Mouse (Mus musculus): ENCODE data around the gene Cnot1. TPM values are rescaled to one million over a fixed set of nuclear protein-coding genes. Genes with fewer than 3 reads are reported as not detected.

The Cnot1 gene
- 44.4 and 46.7 TPM in 2 replicates for polyA plus RNA-seq (2015; fragmentation: Nextera tagmentation; extraction: Ambion mirVana)

- Histone ChIP-seq H3K4me1 (ENCODE audit: control insufficient read depth, insufficient read depth, low read length) (peaks cover 17% of the 10 kb centered on the region), H3K27me3 (replicated peaks; ENCODE audit: control insufficient read depth, insufficient read depth, low read length) (no peaks in the 10 kb centered on the region), H3K4me2 (ENCODE audit: low read depth, low read length) (peak within 1 kb of the TSS; percentile 92), H3K4me3 (ENCODE audit: low read length) (peak within 1 kb of the TSS; percentile 96), H3K9ac (ENCODE audit: low read depth, low read length) (peak within 1 kb of the TSS; percentile 99), H3K36me3 (ENCODE audit: control insufficient read depth, insufficient read depth, low read length) (no peaks in the 10 kb centered on the region), H3K27ac (ENCODE audit: low read length) (peak within 1 kb of the TSS; percentile 95), H3K9me3 (ENCODE audit: control insufficient read depth, low read length) (no peaks in the 10 kb centered on the region)
- peak; percentile 97 for ATAC-seq
- WGBS: under 1% methylated on average over 44 of the region's 44 CpGs
These were observed at the start of gene Cnot1 for GRCm38 (mm10) chr8:95807331-95807843. Gene Cnot1 (minus strand): TSS chr8:95807464.

GRCm38 (mm10) chr8:95854174-95854573 lies 46.9 kb upstream of the Cnot1 start:
- ATAC-seq: no peak
- WGBS: 83% methylated on average over 6 of the region's 6 CpGs
- Histone ChIP-seq H3K4me3 (ENCODE audit: low read length) (no peak overlapping the region), H3K4me1 (ENCODE audit: control insufficient read depth, insufficient read depth, low read length) (peaks cover 5% of the 10 kb centered on the region), H3K36me3 (ENCODE audit: control insufficient read depth, insufficient read depth, low read length) (no peaks in the 10 kb centered on the region), H3K27me3 (replicated peaks; ENCODE audit: control insufficient read depth, insufficient read depth, low read length) (no peaks in the 10 kb centered on the region), H3K27ac (ENCODE audit: low read length) (no peak overlapping the region), H3K4me2 (ENCODE audit: low read depth, low read length) (no peak overlapping the region), H3K9me3 (ENCODE audit: control insufficient read depth, low read length) (no peaks in the 10 kb centered on the region), H3K9ac (ENCODE audit: low read depth, low read length) (no peak overlapping the region)

- H3K9ac ChIP-seq (ENCODE audit: low read depth, low read length): peak within 1 kb of the TSS; percentile 73
- no peaks in the 10 kb centered on the region; the same call in 1 of the 2 replicates for H3K36me3 ChIP-seq (ENCODE audit: control insufficient read depth, insufficient read depth, low read length)
- 13% methylated on average over 22 of the region's 22 CpGs for WGBS
- H3K4me2 ChIP-seq (ENCODE audit: low read depth, low read length): peak within 1 kb of the TSS; percentile 53
- H3K4me3 ChIP-seq (ENCODE audit: low read length): peak within 1 kb of the TSS; percentile 64
- no peaks in the 10 kb centered on the region for H3K9me3 ChIP-seq (ENCODE audit: control insufficient read depth, low read length)
- H3K27me3 ChIP-seq (replicated peaks; ENCODE audit: control insufficient read depth, insufficient read depth, low read length): no peaks in the 10 kb centered on the region
- peak; percentile 93 for ATAC-seq
- H3K4me1 ChIP-seq (ENCODE audit: control insufficient read depth, insufficient read depth, low read length): peaks cover 5% of the 10 kb centered on the region
- H3K27ac ChIP-seq (ENCODE audit: low read length): peak within 1 kb of the TSS; percentile 58
These were observed 46.0 kb upstream of the Cnot1 start, which contains the start of gene Slc38a7 for GRCm38 (mm10) chr8:95853102-95853843. Gene Slc38a7 (minus strand): TSS chr8:95853539.

- no peaks in the 10 kb centered on the region for H3K9me3 ChIP-seq (ENCODE audit: control insufficient read depth, low read length)
- no peaks in the 10 kb centered on the region; the same call in 1 of the 2 replicates for H3K36me3 ChIP-seq (ENCODE audit: control insufficient read depth, insufficient read depth, low read length)
- peak overlapping the region; percentile 64 for H3K4me3 ChIP-seq (ENCODE audit: low read length)
- H3K27ac ChIP-seq (ENCODE audit: low read length): peak overlapping the region; percentile 58
- peak; percentile 86 for ATAC-seq
- 46% methylated on average over 4 of the region's 4 CpGs for WGBS
- no peaks in the 10 kb centered on the region for H3K27me3 ChIP-seq (replicated peaks; ENCODE audit: control insufficient read depth, insufficient read depth, low read length)
- peak overlapping the region; percentile 53 for H3K4me2 ChIP-seq (ENCODE audit: low read depth, low read length)
- H3K4me1 ChIP-seq (ENCODE audit: control insufficient read depth, insufficient read depth, low read length): peaks cover 5% of the 10 kb centered on the region
- peak overlapping the region; percentile 73; the same call in 1 of the 2 replicates for H3K9ac ChIP-seq (ENCODE audit: low read depth, low read length)
These were observed 45.0 kb upstream of the Cnot1 start for GRCm38 (mm10) chr8:95852290-95852689.

- ATAC-seq: no peak
- Histone ChIP-seq H3K27ac (ENCODE audit: low read length) (no peak overlapping the region), H3K4me3 (ENCODE audit: low read length) (no peak overlapping the region), H3K4me1 (ENCODE audit: control insufficient read depth, insufficient read depth, low read length) (peaks cover 5% of the 10 kb centered on the region), H3K27me3 (replicated peaks; ENCODE audit: control insufficient read depth, insufficient read depth, low read length) (no peaks in the 10 kb centered on the region), H3K36me3 (ENCODE audit: control insufficient read depth, insufficient read depth, low read length) (peaks cover 2% of the 10 kb centered on the region), H3K9ac (ENCODE audit: low read depth, low read length) (no peak overlapping the region), H3K4me2 (ENCODE audit: low read depth, low read length) (no peak overlapping the region), H3K9me3 (ENCODE audit: control insufficient read depth, low read length) (no peaks in the 10 kb centered on the region)
- WGBS: 91% methylated on average over 2 of the region's 2 CpGs
These were observed 43.1 kb upstream of the Cnot1 start for GRCm38 (mm10) chr8:95850326-95850725.

- Histone ChIP-seq H3K4me1 (ENCODE audit: control insufficient read depth, insufficient read depth, low read length) (peaks cover 5% of the 10 kb centered on the region), H3K4me2 (ENCODE audit: low read depth, low read length) (no peak overlapping the region), H3K4me3 (ENCODE audit: low read length) (no peak overlapping the region), H3K9me3 (ENCODE audit: control insufficient read depth, low read length) (no peaks in the 10 kb centered on the region), H3K36me3 (ENCODE audit: control insufficient read depth, insufficient read depth, low read length) (peaks cover 2% of the 10 kb centered on the region), H3K27me3 (replicated peaks; ENCODE audit: control insufficient read depth, insufficient read depth, low read length) (no peaks in the 10 kb centered on the region), H3K9ac (ENCODE audit: low read depth, low read length) (no peak overlapping the region), H3K27ac (ENCODE audit: low read length) (no peak overlapping the region)
- 90% methylated on average over 19 of the region's 19 CpGs for WGBS
- ATAC-seq: no peak
These were observed 41.6 kb upstream of the Cnot1 start for GRCm38 (mm10) chr8:95848734-95849464.

- Histone ChIP-seq H3K4me2 (ENCODE audit: low read depth, low read length) (no peak overlapping the region), H3K9me3 (ENCODE audit: control insufficient read depth, low read length) (no peaks in the 10 kb centered on the region), H3K27me3 (replicated peaks; ENCODE audit: control insufficient read depth, insufficient read depth, low read length) (no peaks in the 10 kb centered on the region), H3K36me3 (ENCODE audit: control insufficient read depth, insufficient read depth, low read length) (peaks cover 2% of the 10 kb centered on the region), H3K9ac (ENCODE audit: low read depth, low read length) (no peak overlapping the region), H3K4me1 (ENCODE audit: control insufficient read depth, insufficient read depth, low read length) (peaks cover 5% of the 10 kb centered on the region), H3K4me3 (ENCODE audit: low read length) (no peak overlapping the region), H3K27ac (ENCODE audit: low read length) (no peak overlapping the region)
- 83% methylated on average over 24 of the region's 24 CpGs for WGBS
- ATAC-seq: no peak
These were observed 40.8 kb upstream of the Cnot1 start for GRCm38 (mm10) chr8:95848061-95848551.

- Histone ChIP-seq H3K4me3 (ENCODE audit: low read length) (no peak overlapping the region), H3K27ac (ENCODE audit: low read length) (no peak overlapping the region), H3K4me1 (ENCODE audit: control insufficient read depth, insufficient read depth, low read length) (no peaks in the 10 kb centered on the region), H3K9me3 (ENCODE audit: control insufficient read depth, low read length) (no peaks in the 10 kb centered on the region), H3K36me3 (ENCODE audit: control insufficient read depth, insufficient read depth, low read length) (peaks cover 7% of the 10 kb centered on the region), H3K4me2 (ENCODE audit: low read depth, low read length) (no peak overlapping the region), H3K9ac (ENCODE audit: low read depth, low read length) (no peak overlapping the region), H3K27me3 (replicated peaks; ENCODE audit: control insufficient read depth, insufficient read depth, low read length) (no peaks in the 10 kb centered on the region)
- no peak for ATAC-seq
- 88% methylated on average over 7 of the region's 7 CpGs for WGBS
These were observed 37.8 kb upstream of the Cnot1 start for GRCm38 (mm10) chr8:95845026-95845425.

- 96% methylated on average over 6 of the region's 6 CpGs for WGBS
- peaks cover 7% of the 10 kb centered on the region for H3K36me3 ChIP-seq (ENCODE audit: control insufficient read depth, insufficient read depth, low read length)
- H3K4me2 ChIP-seq (ENCODE audit: low read depth, low read length): no peak overlapping the region
- H3K4me1 ChIP-seq (ENCODE audit: control insufficient read depth, insufficient read depth, low read length): no peaks in the 10 kb centered on the region
- H3K4me3 ChIP-seq (ENCODE audit: low read length): no peak overlapping the region
- no peaks in the 10 kb centered on the region for H3K9me3 ChIP-seq (ENCODE audit: control insufficient read depth, low read length)
- H3K9ac ChIP-seq (ENCODE audit: low read depth, low read length): no peak overlapping the region
- H3K27ac ChIP-seq (ENCODE audit: low read length): no peak overlapping the region
- no peaks in the 10 kb centered on the region for H3K27me3 ChIP-seq (replicated peaks; ENCODE audit: control insufficient read depth, insufficient read depth, low read length)
- no peak for ATAC-seq
These were observed 36.7 kb upstream of the Cnot1 start for GRCm38 (mm10) chr8:95843968-95844367.
